Mouse (Mus musculus) heart, embryonic 10.5 days (tissue): ENCODE measurements at regions not wholly inside any gene's neighbourhood (a gene's known extent, or its start where the extent isn't known, plus 50 kb on each side); places are given as distances from the start of the nearest gene placed in this dataset.
A peak's percentile ranks its signal among the peaks of the same experiment; 100 is the strongest.

ENCODE experiments used
- DNase-seq: peaks from one replicate; pipeline ENCODE4 v3.0.0-alpha.2; 2017; ENCODE audit warnings: low spot score
- H3K27ac ChIP-seq: fragments of 300-500 bp; sonication (generic); 2 replicates; pipeline ENCODE4 v1.5.1; 2016; ENCODE audit warnings: mild to moderate bottlenecking
- H3K27me3 ChIP-seq: fragments of 300-500 bp; sonication (generic); 2 replicates; pipeline ENCODE4 v1.6.1; 2016; ENCODE audit warnings: mild to moderate bottlenecking; ENCODE audit not compliant: poor library complexity, insufficient read depth, severe bottlenecking
- H3K36me3 ChIP-seq: fragments of 300-500 bp; sonication (generic); 2 replicates; pipeline ENCODE4 v1.6.1; 2016; ENCODE audit warnings: mild to moderate bottlenecking, moderate library complexity
- H3K4me1 ChIP-seq: fragments of 300-500 bp; sonication (generic); 2 replicates; pipeline ENCODE4 v1.6.1; 2016; ENCODE audit warnings: mild to moderate bottlenecking
- H3K4me3 ChIP-seq: fragments of 300-500 bp; sonication (generic); 2 replicates; pipeline ENCODE4 v1.5.1; 2016; ENCODE audit warnings: mild to moderate bottlenecking, moderate library complexity
- H3K9me3 ChIP-seq: fragments of 300-500 bp; sonication (generic); 2 replicates; pipeline ENCODE4 v1.6.1; 2016; ENCODE audit warnings: mild to moderate bottlenecking, moderate library complexity
- WGBS: fragments of 180-500 bp; shearing (Covaris S2); methylation state at CpG from one replicate; pipeline ENCODE4 v1.1.7; 2016; 5-methylcytosine and 5-hydroxymethylcytosine counted together

GRCm38 (mm10) chr13:71452258-71452657 lies 511.3 kb downstream of the Irx1 start:
- Histone ChIP-seq H3K4me3 (no peak overlapping the region), H3K27ac (no peak overlapping the region), H3K36me3 (no peaks in the 10 kb centered on the region), H3K27me3 (peaks cover 13% of the 10 kb centered on the region; the same call in 1 of the 2 replicates), H3K9me3 (no peaks in the 10 kb centered on the region), H3K4me1 (no peaks in the 10 kb centered on the region)
- 85% methylated on average over 5 of the region's 5 CpGs for WGBS
- DNase-seq: no peak

GRCm38 (mm10) chr13:71437601-71438099 lies 525.9 kb downstream of the Irx1 start:
- no peak overlapping the region for H3K4me3 ChIP-seq
- no peaks in the 10 kb centered on the region for H3K36me3 ChIP-seq
- H3K9me3 ChIP-seq: no peaks in the 10 kb centered on the region
- no peak for DNase-seq
- H3K27me3 ChIP-seq: no peaks in the 10 kb centered on the region
- WGBS: 27% methylated on average over 2 of the region's 2 CpGs
- H3K4me1 ChIP-seq: no peaks in the 10 kb centered on the region; the same call in 1 of the 2 replicates
- no peak overlapping the region for H3K27ac ChIP-seq

- Histone ChIP-seq H3K27me3 (no peaks in the 10 kb centered on the region), H3K36me3 (no peaks in the 10 kb centered on the region), H3K9me3 (no peaks in the 10 kb centered on the region), H3K4me1 (no peaks in the 10 kb centered on the region), H3K27ac (no peak overlapping the region), H3K4me3 (no peak overlapping the region)
- WGBS: 71% methylated on average over 21 of the region's 21 CpGs
- no peak for DNase-seq
Observed at GRCm38 (mm10) chr13:71403654-71404560, 559.6 kb downstream of the Irx1 start.

GRCm38 (mm10) chr13:71393716-71394309 lies 552.2 kb upstream of the Adamts16 start:
- peak; percentile 74 for DNase-seq
- no peaks in the 10 kb centered on the region; the same call in 1 of the 2 replicates for H3K4me1 ChIP-seq
- 56% methylated on average over 10 of the region's 10 CpGs for WGBS
- H3K9me3 ChIP-seq: no peaks in the 10 kb centered on the region
- H3K27ac ChIP-seq: no peak overlapping the region
- no peaks in the 10 kb centered on the region for H3K27me3 ChIP-seq
- no peaks in the 10 kb centered on the region for H3K36me3 ChIP-seq
- no peak overlapping the region for H3K4me3 ChIP-seq

GRCm38 (mm10) chr13:71378641-71379040 lies 537.0 kb upstream of the Adamts16 start:
- WGBS: 55% methylated on average over 2 of the region's 2 CpGs
- 0 out of 2 replicates have a peak, but pooled peaks cover under 1% of the 10 kb centered on the region for H3K4me1 ChIP-seq
- H3K36me3 ChIP-seq: no peaks in the 10 kb centered on the region
- no peak for DNase-seq
- no peaks in the 10 kb centered on the region for H3K27me3 ChIP-seq
- no peak overlapping the region for H3K4me3 ChIP-seq
- H3K27ac ChIP-seq: no peak overlapping the region
- H3K9me3 ChIP-seq: no peaks in the 10 kb centered on the region

GRCm38 (mm10) chr13:71375909-71376606 lies 534.4 kb upstream of the Adamts16 start:
- no peak for DNase-seq
- no peaks in the 10 kb centered on the region for H3K36me3 ChIP-seq
- H3K9me3 ChIP-seq: no peaks in the 10 kb centered on the region
- WGBS: 72% methylated on average over 9 of the region's 9 CpGs
- H3K27me3 ChIP-seq: no peaks in the 10 kb centered on the region
- no peak overlapping the region for H3K4me3 ChIP-seq
- 0 out of 2 replicates have a peak, but pooled peaks cover 4% of the 10 kb centered on the region for H3K4me1 ChIP-seq
- no peak overlapping the region for H3K27ac ChIP-seq

GRCm38 (mm10) chr13:71372701-71373685 lies 531.4 kb upstream of the Adamts16 start:
- no peak for DNase-seq
- Histone ChIP-seq H3K36me3 (no peaks in the 10 kb centered on the region), H3K4me3 (no peak overlapping the region), H3K27ac (peak overlapping the region; percentile 36; the same call in 1 of the 2 replicates), H3K27me3 (no peaks in the 10 kb centered on the region), H3K9me3 (no peaks in the 10 kb centered on the region), H3K4me1 (0 out of 2 replicates have a peak, but pooled peaks cover 4% of the 10 kb centered on the region)
- WGBS: 55% methylated on average over 10 of the region's 10 CpGs

- no peaks in the 10 kb centered on the region for H3K9me3 ChIP-seq
- DNase-seq: no peak
- no peak overlapping the region for H3K4me3 ChIP-seq
- no peak overlapping the region for H3K27ac ChIP-seq
- H3K36me3 ChIP-seq: no peaks in the 10 kb centered on the region
- WGBS: 73% methylated on average over 3 of the region's 3 CpGs
- H3K27me3 ChIP-seq: no peaks in the 10 kb centered on the region
- H3K4me1 ChIP-seq: 0 out of 2 replicates have a peak, but pooled peaks cover 4% of the 10 kb centered on the region
Observed at GRCm38 (mm10) chr13:71369832-71370231, 528.2 kb upstream of the Adamts16 start.

- Histone ChIP-seq H3K4me3 (no peak overlapping the region), H3K36me3 (no peaks in the 10 kb centered on the region), H3K4me1 (no peaks in the 10 kb centered on the region), H3K27ac (no peak overlapping the region), H3K27me3 (no peaks in the 10 kb centered on the region), H3K9me3 (no peaks in the 10 kb centered on the region)
- no peak for DNase-seq
- 79% methylated on average over 3 of the region's 3 CpGs for WGBS
Observed at GRCm38 (mm10) chr13:71365261-71365660, 523.6 kb upstream of the Adamts16 start.

- no peaks in the 10 kb centered on the region for H3K36me3 ChIP-seq
- no peaks in the 10 kb centered on the region for H3K27me3 ChIP-seq
- no peaks in the 10 kb centered on the region for H3K9me3 ChIP-seq
- DNase-seq: no peak
- 82% methylated on average over 5 of the region's 5 CpGs for WGBS
- H3K4me1 ChIP-seq: no peaks in the 10 kb centered on the region
- no peak overlapping the region for H3K27ac ChIP-seq
- no peak overlapping the region for H3K4me3 ChIP-seq
Observed at GRCm38 (mm10) chr13:71362311-71362710, 520.7 kb upstream of the Adamts16 start.

- no peak overlapping the region for H3K4me3 ChIP-seq
- WGBS: 84% methylated on average over 11 of the region's 11 CpGs
- no peaks in the 10 kb centered on the region for H3K27me3 ChIP-seq
- no peaks in the 10 kb centered on the region for H3K4me1 ChIP-seq
- H3K9me3 ChIP-seq: no peaks in the 10 kb centered on the region
- H3K36me3 ChIP-seq: no peaks in the 10 kb centered on the region
- no peak overlapping the region for H3K27ac ChIP-seq
- DNase-seq: no peak
Observed at GRCm38 (mm10) chr13:71359112-71359511, 517.5 kb upstream of the Adamts16 start.

GRCm38 (mm10) chr13:71350787-71351186 lies 509.2 kb upstream of the Adamts16 start:
- no peak overlapping the region for H3K27ac ChIP-seq
- no peak for DNase-seq
- 85% methylated on average over 7 of the region's 7 CpGs for WGBS

More at GRCm38 (mm10) chr13:71350787-71351186, 509.2 kb upstream of the Adamts16 start:
- Histone ChIP-seq H3K27me3 (no peaks in the 10 kb centered on the region), H3K36me3 (no peaks in the 10 kb centered on the region), H3K4me3 (no peak overlapping the region), H3K9me3 (no peaks in the 10 kb centered on the region), H3K4me1 (no peaks in the 10 kb centered on the region)
